Mouse (Mus musculus): ENCODE data around the gene Ppp6r1.
"Not testable (repeated sequence)": the region's sequence is repeated elsewhere in the genome, so short reads cannot be mapped to it uniquely, and the experiment has no call there.

Gene Ppp6r1

DNA sequence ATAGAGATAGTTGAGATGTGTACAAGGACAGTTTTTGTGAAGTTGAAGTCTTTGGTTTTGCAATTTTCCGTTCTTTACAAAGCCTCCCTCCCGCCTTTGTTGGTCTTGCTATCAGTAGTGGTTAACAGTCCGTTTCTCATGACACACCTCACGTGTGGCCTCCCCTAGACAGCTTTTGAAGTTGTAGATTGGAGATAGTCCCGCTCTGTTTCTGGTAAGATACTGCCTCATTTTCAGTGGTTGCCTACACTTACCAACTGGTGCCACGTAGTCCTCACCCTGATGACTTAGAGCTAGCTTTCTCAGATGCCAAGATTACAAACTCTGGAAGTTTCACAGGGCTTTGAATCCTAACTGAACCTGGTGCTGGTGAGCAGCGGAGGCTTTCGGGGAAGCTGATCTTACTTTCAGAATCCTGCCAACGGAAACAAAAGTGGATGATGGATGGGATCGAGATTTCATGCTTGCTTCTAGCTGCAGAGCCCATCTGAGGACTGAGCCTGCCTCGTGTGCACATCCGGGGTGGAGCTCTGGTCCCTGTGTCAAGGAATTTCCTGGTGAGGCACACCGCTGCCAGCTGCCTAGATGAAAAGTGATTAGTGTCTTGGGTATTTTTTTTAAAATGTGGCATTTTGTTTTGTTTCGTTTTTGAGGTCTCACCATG is 44.9 kb downstream of the Ppp6r1 start:
- DNase-seq (ENCODE audit: low spot score) = no peak

DNA sequence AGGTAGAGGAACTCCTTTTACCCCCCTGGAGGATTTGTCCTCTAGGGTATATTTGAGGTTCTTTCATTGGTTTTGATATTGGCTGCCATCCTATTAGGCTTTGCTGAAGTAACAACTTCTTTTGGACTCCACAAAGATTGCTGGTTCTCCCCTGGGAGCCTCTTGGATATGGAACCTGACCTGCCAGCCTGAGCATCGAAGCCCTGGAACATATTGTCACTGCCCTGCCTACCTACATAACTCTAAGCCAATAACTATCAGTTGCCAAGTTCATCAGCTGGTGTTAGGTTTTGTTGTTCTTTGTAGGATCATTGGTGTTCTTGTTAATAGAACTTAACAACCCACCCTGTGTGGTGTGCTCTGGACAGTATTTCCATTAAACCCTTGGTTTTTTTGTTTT is 45.9 kb downstream of the Ppp6r1 start:
- no peak for DNase-seq (ENCODE audit: low spot score)

GRCm38 (mm10) chr7:4612386-4612785 is 46.4 kb downstream of the Ppp6r1 start:
- no peak for DNase-seq (ENCODE audit: low spot score)

GRCm38 (mm10) chr7:4611921-4612341 is 46.9 kb downstream of the Ppp6r1 start:
- DNase-seq (ENCODE audit: low spot score) = no peak

GRCm38 (mm10) chr7:4611511-4611910 is 47.3 kb downstream of the Ppp6r1 start:
- DNase-seq (ENCODE audit: low spot score) = no peak

DNA sequence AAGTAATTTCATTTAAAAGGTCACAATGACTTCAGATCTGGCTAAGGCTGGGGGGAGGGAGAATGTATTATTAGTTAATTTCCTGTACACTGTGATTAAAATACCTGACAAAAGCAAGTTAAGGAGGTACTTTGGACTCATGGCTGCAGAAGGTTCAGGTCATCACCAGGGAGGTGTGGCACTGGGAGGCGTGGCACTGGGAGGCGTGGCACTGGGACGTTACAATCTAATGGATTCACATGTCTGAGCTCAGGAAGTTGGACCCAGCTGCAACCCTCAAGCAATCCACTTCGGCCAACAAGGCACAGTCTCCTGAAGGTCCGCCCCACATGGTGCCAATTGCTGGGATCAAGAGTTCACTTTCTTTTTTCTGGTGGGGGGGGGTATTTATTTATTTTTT is 50.8 kb downstream of the Ppp6r1 start:
- DNase-seq (ENCODE audit: low spot score) = no peak

GRCm38 (mm10) chr7:4603873-4604272 is 54.9 kb downstream of the Ppp6r1 start, which contains the start of gene Ptprh:
TSS of gene Ptprh (minus strand) at chr7:4604041.
- no peak for DNase-seq (ENCODE audit: low spot score)

DNA sequence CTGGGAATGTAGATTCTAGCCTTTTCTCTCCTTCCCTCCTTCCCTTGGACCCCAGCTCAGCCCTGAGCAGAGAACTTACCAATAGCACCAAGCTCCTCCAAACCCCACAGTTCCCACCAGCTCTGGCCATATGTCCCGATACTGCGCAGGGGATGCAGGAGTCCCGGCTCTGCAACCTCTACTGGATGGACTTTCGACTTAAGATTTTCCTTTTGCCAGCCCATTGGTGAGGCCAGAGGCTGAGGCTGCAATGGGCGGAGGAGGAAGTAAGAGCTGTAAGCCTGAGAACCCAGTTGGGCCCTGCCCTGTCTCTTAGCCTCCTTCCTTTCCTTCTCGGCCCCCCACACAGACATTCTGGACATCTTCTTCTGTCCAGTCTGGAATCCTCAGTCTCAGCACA is 55.9 kb downstream of the Ppp6r1 start:
- no peak for DNase-seq (ENCODE audit: low spot score)

- not testable (repeated sequence) for DNase-seq (ENCODE audit: low spot score)
These were observed 61.8 kb downstream of the Ppp6r1 start for GRCm38 (mm10) chr7:4597046-4597445.

Measured in urinary bladder, postnatal 10 days (tissue).